Mouse (Mus musculus) CH12.LX (cell line): Measurements from ENCODE around the gene Ccdc152. TPM values are rescaled to one million over a fixed set of nuclear protein-coding genes. Genes with fewer than 3 reads are reported as not detected.

Experiments
- DNase-seq: peaks from one replicate; pipeline ENCODE4 v3.0.0-alpha.2; 2013; ENCODE audit errors: extremely low read depth
- H3K27ac ChIP-seq: 2 replicates; pipeline ENCODE4 v1.5.1; 2012; ENCODE audit warnings: low read depth, mild to moderate bottlenecking, control low read depth, moderate library complexity; ENCODE audit not compliant: insufficient read depth
- H3K27me3 ChIP-seq: replicated peaks from 2 replicates; pipeline ENCODE3; 2012; ENCODE audit warnings: inconsistent platforms
- H3K36me3 ChIP-seq, 2 experiments: replicated peaks in 1 of 2; 2 replicates each; pipeline versions ENCODE3 to v1.6.1; 2012; ENCODE audit warnings: inconsistent platforms in 1 of 2, low read length in 1 of 2, mild to moderate bottlenecking in 1 of 2, mixed read lengths in 1 of 2, moderate library complexity in 1 of 2; ENCODE audit not compliant: control insufficient read depth in 1 of 2, insufficient read depth in 1 of 2
- H3K4me1 ChIP-seq, 2 experiments: 2 replicates each; pipeline ENCODE4 v1.6.1; 2012; ENCODE audit warnings: inconsistent platforms in 1 of 2, moderate library complexity in 1 of 2; ENCODE audit not compliant: insufficient read depth in 2 of 2, control insufficient read depth in 1 of 2
- H3K4me2 ChIP-seq: 2 replicates; pipeline ENCODE4 v1.6.1; 2012; ENCODE audit warnings: low read depth, mild to moderate bottlenecking, control low read depth; ENCODE audit not compliant: poor library complexity, insufficient read depth, severe bottlenecking
- H3K4me3 ChIP-seq, 3 experiments: fragments of 150-350 bp in 1 of 3; sonication (generic) in 1 of 3; replicated peaks in 1 of 3; 2 replicates each; pipeline versions ENCODE3 to v1.5.1; 2011 to 2012; ENCODE audit warnings: low read depth in 2 of 3, low read length in 2 of 3, mild to moderate bottlenecking in 2 of 3, moderate library complexity in 2 of 3, control low read depth in 1 of 3, improper control_type of control experiment in 1 of 3, inconsistent platforms in 1 of 3, mixed read lengths in 1 of 3; ENCODE audit not compliant: poor library complexity in 1 of 3
- H3K79me2 ChIP-seq: replicated peaks from 2 replicates; pipeline ENCODE4 v1.6.1; 2012; ENCODE audit warnings: mild to moderate bottlenecking, moderate library complexity; ENCODE audit not compliant: control insufficient read depth, poor library complexity, insufficient read depth, severe bottlenecking; ENCODE audit errors: extremely low read depth
- H3K9ac ChIP-seq: 2 replicates; pipeline ENCODE4 v1.6.1; 2012; ENCODE audit warnings: low read depth, mild to moderate bottlenecking, control low read depth, moderate library complexity; ENCODE audit not compliant: insufficient read depth
- H3K9me3 ChIP-seq: replicated peaks from 2 replicates; pipeline ENCODE3; 2012; ENCODE audit warnings: low read length, inconsistent platforms, mixed read lengths
- BHLHE40 ChIP-seq: IDR thresholded peaks from 2 replicates; pipeline ENCODE4 v1.6.1; 2011; ENCODE audit warnings: mild to moderate bottlenecking, low read depth, low read length, improper control_type of control experiment
- CHD2 ChIP-seq: IDR thresholded peaks from 2 replicates; pipeline ENCODE4 v1.6.1; 2011; ENCODE audit warnings: low read length, improper control_type of control experiment
- E2F4 ChIP-seq: IDR thresholded peaks from 2 replicates; pipeline ENCODE4 v1.6.1; 2011; ENCODE audit warnings: low read depth, low read length, improper control_type of control experiment; ENCODE audit not compliant: insufficient replicate concordance
- ETS1 ChIP-seq: conservative IDR thresholded peaks from 2 replicates; pipeline ENCODE4 v1.6.1; 2012; ENCODE audit warnings: low read depth, mild to moderate bottlenecking, inconsistent platforms, low read length, improper control_type of control experiment, moderate library complexity
- GABPA ChIP-seq: IDR thresholded peaks from 2 replicates; pipeline ENCODE4 v1.6.1; 2012; ENCODE audit warnings: low read depth, low read length, improper control_type of control experiment, inconsistent platforms; ENCODE audit not compliant: insufficient replicate concordance
- HCFC1 ChIP-seq: IDR thresholded peaks from 2 replicates; pipeline ENCODE4 v1.6.1; 2012; ENCODE audit warnings: low read depth, mild to moderate bottlenecking, inconsistent platforms, low read length, improper control_type of control experiment
- JUN ChIP-seq: IDR thresholded peaks from 2 replicates; pipeline ENCODE4 v1.6.1; 2011; ENCODE audit warnings: low read depth, mild to moderate bottlenecking, low read length, improper control_type of control experiment, moderate library complexity; ENCODE audit not compliant: insufficient read depth
- JUND ChIP-seq: conservative IDR thresholded peaks from 2 replicates; pipeline ENCODE4 v1.6.1; 2011; ENCODE audit warnings: low read depth, low read length, improper control_type of control experiment
- KAT2A ChIP-seq: IDR thresholded peaks from 2 replicates; pipeline ENCODE4 v1.6.1; 2012; ENCODE audit warnings: low read length, improper control_type of control experiment, inconsistent platforms; ENCODE audit not compliant: insufficient replicate concordance
- MAFK ChIP-seq: IDR thresholded peaks from 2 replicates; pipeline ENCODE4 v1.6.1; 2011; ENCODE audit warnings: low read length, improper control_type of control experiment; ENCODE audit not compliant: insufficient replicate concordance
- MXI1 ChIP-seq: IDR thresholded peaks from 2 replicates; pipeline ENCODE4 v1.6.1; 2011; ENCODE audit warnings: mild to moderate bottlenecking, low read depth, low read length, improper control_type of control experiment
- MYC ChIP-seq: IDR thresholded peaks from 2 replicates; pipeline ENCODE4 v1.6.1; 2011; ENCODE audit warnings: low read depth, mild to moderate bottlenecking, improper control_type of control experiment, low read length
- NRF1 ChIP-seq: IDR thresholded peaks from 2 replicates; pipeline ENCODE4 v1.6.1; 2014; ENCODE audit warnings: low read depth, mild to moderate bottlenecking, inconsistent platforms, low read length, improper control_type of control experiment, moderate library complexity
- SIN3A ChIP-seq: IDR thresholded peaks from 2 replicates; pipeline ENCODE4 v1.6.1; 2012; ENCODE audit warnings: low read length, improper control_type of control experiment, inconsistent platforms
- SMC3 ChIP-seq: IDR thresholded peaks from 2 replicates; pipeline ENCODE4 v1.6.1; 2011; ENCODE audit warnings: low read depth, low read length, improper control_type of control experiment
- TBP ChIP-seq: conservative IDR thresholded peaks from 2 replicates; pipeline ENCODE4 v1.6.1; 2011; ENCODE audit warnings: low read depth, low read length, improper control_type of control experiment
- TCF12 ChIP-seq: IDR thresholded peaks from 2 replicates; pipeline ENCODE4 v1.6.1; 2014; ENCODE audit warnings: low read depth, mild to moderate bottlenecking, inconsistent platforms, low read length, improper control_type of control experiment
- UBTF ChIP-seq: IDR thresholded peaks from 2 replicates; pipeline ENCODE4 v1.6.1; 2012; ENCODE audit warnings: low read depth, mild to moderate bottlenecking, inconsistent platforms, low read length, improper control_type of control experiment, moderate library complexity
- USF1 ChIP-seq: IDR thresholded peaks from 2 replicates; pipeline ENCODE4 v1.6.1; 2014; ENCODE audit warnings: low read depth, mild to moderate bottlenecking, inconsistent platforms, low read length, improper control_type of control experiment
- USF2 ChIP-seq: conservative IDR thresholded peaks from 2 replicates; pipeline ENCODE4 v1.6.1; 2011; ENCODE audit warnings: low read depth, low read length, improper control_type of control experiment
- ZKSCAN1 ChIP-seq: IDR thresholded peaks from 2 replicates; pipeline ENCODE4 v1.6.1; 2012; ENCODE audit warnings: low read depth, inconsistent platforms, low read length, improper control_type of control experiment, borderline replicate concordance
- ZMIZ1 ChIP-seq: IDR thresholded peaks from 2 replicates; pipeline ENCODE4 v1.6.1; 2012; ENCODE audit warnings: low read depth, mild to moderate bottlenecking, inconsistent platforms, low read length, improper control_type of control experiment
- ZNF384 ChIP-seq: IDR thresholded peaks from 2 replicates; pipeline ENCODE4 v1.6.1; 2012; ENCODE audit warnings: low read depth, low read length, improper control_type of control experiment, inconsistent platforms
- dilution Hi-C: fragments of 300-500 bp; cut with MboI; formaldehyde crosslinking; loops from 2 replicates; pipeline ENCODE4 v1.14.3; 2020; ENCODE audit warnings: low sequenced_read_pairs; ENCODE audit not compliant: extremely low pct_unique_long_range_greater_than_20kb, extremely low pct_ligation_motif_present
- in situ Hi-C: fragments of 300-500 bp; cut with MboI; formaldehyde crosslinking; loops from 3 replicates; pipeline ENCODE4 v1.14.3; 2019; ENCODE audit warnings: low sequenced_read_pairs, low pct_ligation_motif_present, low pct_unique_long_range_greater_than_20kb, mixed read lengths
- polyA plus RNA-seq: library from polyadenylated mRNA; unstranded; fragments of >175 nt; gene quantifications from 2 replicates; pipeline ENCODE4 v1.2.1, GENCODE M21; 2012; ENCODE audit warnings: low read depth; ENCODE audit not compliant: insufficient read length
- total RNA-seq, 2 experiments: library from RNA; depleted of rRNA; stranded (reverse); fragments of 300-350 nt in 1 of 2; fragments of >200 nt in 1 of 2; gene quantifications; 2 replicates each; pipeline ENCODE4 v1.2.3; 2012 to 2014

Ccdc152 gene
- total and polyA plus RNA-seq, 3 experiments = 0.08 to 0.99 TPM; not detected in 1

- dilution Hi-C loops (no loop called here), in situ Hi-C loops (no loop called here)
- Histone ChIP-seq H3K4me2 (no peak overlapping the region), H3K4me3 (no peak overlapping the region), H3K36me3 (no peaks in the 10 kb centered on the region), H3K9me3 (no peaks in the 10 kb centered on the region), H3K4me1 (peaks cover 0 to 21% of the 10 kb centered on the region in 2 experiments; a peak in 2 of 4 replicates), H3K9ac (no peak overlapping the region), H3K27me3 (no peaks in the 10 kb centered on the region), H3K79me2 (no peaks in the 10 kb centered on the region), H3K27ac (no peak overlapping the region; the same call in 1 of the 2 replicates)
- DNase-seq = no peak
- TF ChIP-seq JUN (no peak), TCF12 (no peak), NRF1 (no peak), USF1 (no peak), TBP (no peak), SIN3A (no peak), SMC3 (no peak)
Measured at GRCm38 (mm10) chr15:3339847-3340246, 36.5 kb upstream of the Ccdc152 start.

- Histone ChIP-seq H3K4me2 (no peak overlapping the region), H3K27ac (no peak overlapping the region), H3K4me3 (no peak overlapping the region), H3K27me3 (no peaks in the 10 kb centered on the region), H3K79me2 (no peaks in the 10 kb centered on the region), H3K36me3 (no peaks in the 10 kb centered on the region), H3K9ac (no peak overlapping the region), H3K9me3 (no peaks in the 10 kb centered on the region), H3K4me1 (no peaks in the 10 kb centered on the region)
- dilution Hi-C loops = no loop called here
- in situ Hi-C loops = no loop called here
- DNase-seq = no peak
- TF ChIP-seq KAT2A = no peak
- no peak for TF ChIP-seq E2F4
- TF ChIP-seq MYC = no peak
- no peak for TF ChIP-seq CHD2
- TF ChIP-seq ZNF384 = no peak
- no peak for TF ChIP-seq BHLHE40
- no peak for TF ChIP-seq JUND
- no peak for TF ChIP-seq USF2
- TF ChIP-seq UBTF = no peak
- TF ChIP-seq USF1 = no peak
- TF ChIP-seq MAFK = no peak
- TF ChIP-seq TCF12 = no peak
- no peak for TF ChIP-seq HCFC1
- no peak for TF ChIP-seq ZMIZ1
- no peak for TF ChIP-seq ZKSCAN1
- TF ChIP-seq SMC3 = no peak
- no peak for TF ChIP-seq NRF1
- TF ChIP-seq GABPA = no peak
- no peak for TF ChIP-seq ETS1
- no peak for TF ChIP-seq MXI1
- TF ChIP-seq, all 38 proteins: peak for 0
Measured at GRCm38 (mm10) chr15:3332517-3332916, 29.2 kb upstream of the Ccdc152 start.
